In genomic region chr1:160758243-160758642, GRCm38 (mm10) we compare ENCODE assay signal across 9 mouse cellular contexts. TPM values are rescaled to one million over a fixed set of nuclear protein-coding genes. Genes with fewer than 3 reads are reported as not detected.
DNase-seq lines count a peak whose midpoint lies in the region; ATAC-seq and TF ChIP-seq lines count a peak whose summit lies in the region.
"Had no signal": no experiment of that assay in that cellular context is flagged by ENCODE, and none has a peak within 500 bp of the region (broad histone marks: within the 10 kb centered on the region; RNA-seq: fewer than 3 reads in every experiment).

No protein-coding gene starts in this region.

- H3K4me3 ChIP-seq in heart, adult 2 months = no peak overlapping the region
- no peak overlapping the region for H3K4me3 ChIP-seq in heart, embryonic 12.5 days
- no peak overlapping the region for H3K4me3 ChIP-seq in bone marrow macrophage, adult 2 months (ENCODE audit: insufficient read depth, low read length)
- no peak overlapping the region for H3K4me3 ChIP-seq in forebrain, embryonic 15.5 days
- H3K4me3 ChIP-seq: limb, embryonic 12.5 days had no signal

- ATAC-seq in heart, embryonic 12.5 days (ENCODE audit: insufficient number of reproducible peaks, low FRiP score) = no peak
- ATAC-seq in forebrain, embryonic 15.5 days (replicated peaks) = 0 out of 2 replicates have a peak, but pooled peaks have one; percentile 63

- 0 out of 2 replicates have a peak, but pooled peaks cover 3% of the 10 kb centered on the region for H3K79me2 ChIP-seq in heart, adult 2 months (replicated peaks; ENCODE audit: control insufficient read depth, insufficient read depth, low read length)

- TF ChIP-seq EP300 in heart, adult 2 months (IDR thresholded peaks at IDR 0.05; ENCODE audit: insufficient read depth, low read depth, low read length) = no peak

- 40% methylated on average over 3 of the region's 3 CpGs for whole genome bisulfite sequencing in heart, adult 2 months
- 34% methylated on average over 3 of the region's 3 CpGs for WGBS in heart, embryonic 12.5 days
- WGBS in forebrain, embryonic 15.5 days = 25% methylated on average over 3 of the region's 3 CpGs

- TF ChIP-seq POLR2A in heart, adult 2 months (IDR thresholded peaks at IDR 0.05; ENCODE audit: insufficient read depth, low read depth, low read length) = no peak
- TF ChIP-seq POLR2A in bone marrow macrophage, adult 2 months (IDR thresholded peaks at IDR 0.05; ENCODE audit: borderline replicate concordance, low read depth, low read length) = no peak

- peak; percentile 86 for TF ChIP-seq CTCF in heart, adult 2 months (IDR thresholded peaks at IDR 0.05)
- TF ChIP-seq CTCF in bone marrow macrophage, adult 2 months (IDR thresholded peaks at IDR 0.05; ENCODE audit: low read depth, low read length) = peak; percentile 68

- H3K4me1 ChIP-seq in heart, adult 2 months (ENCODE audit: control insufficient read depth, insufficient read depth, low read length) = no peaks in the 10 kb centered on the region
- no peaks in the 10 kb centered on the region for H3K4me1 ChIP-seq in heart, embryonic 12.5 days (replicated peaks)
- no peaks in the 10 kb centered on the region for H3K4me1 ChIP-seq in bone marrow macrophage, adult 2 months (ENCODE audit: control insufficient read depth, insufficient read depth, low read length)
- no peaks in the 10 kb centered on the region for H3K4me1 ChIP-seq in forebrain, embryonic 15.5 days
- H3K4me1 ChIP-seq: limb, embryonic 12.5 days had no signal

- no peak overlapping the region for H3K9ac ChIP-seq in heart, adult 2 months (ENCODE audit: low read depth, low read length)
- H3K9ac ChIP-seq in heart, embryonic 12.5 days = no peak overlapping the region
- H3K9ac ChIP-seq in forebrain, embryonic 15.5 days (replicated peaks) = no peak overlapping the region
- H3K9ac ChIP-seq: limb, embryonic 12.5 days had no signal

- H3K9me3 ChIP-seq in heart, embryonic 12.5 days (replicated peaks) = no peaks in the 10 kb centered on the region
- H3K9me3 ChIP-seq in forebrain, embryonic 15.5 days = no peaks in the 10 kb centered on the region
- H3K9me3 ChIP-seq: limb, embryonic 12.5 days had no signal

- H3K27ac ChIP-seq in heart, adult 2 months = no peak overlapping the region
- H3K27ac ChIP-seq in heart, embryonic 12.5 days (ENCODE audit: poor library complexity, severe bottlenecking) = no peak overlapping the region
- H3K27ac ChIP-seq in bone marrow macrophage, adult 2 months (ENCODE audit: insufficient read depth, low read depth, low read length) = no peak overlapping the region
- no peak overlapping the region for H3K27ac ChIP-seq in forebrain, embryonic 15.5 days (replicated peaks)
- H3K27ac ChIP-seq: limb, embryonic 12.5 days had no signal

- no peaks in the 10 kb centered on the region for H3K27me3 ChIP-seq in heart, adult 2 months (ENCODE audit: control insufficient read depth, insufficient read depth, low read length)
- no peaks in the 10 kb centered on the region for H3K27me3 ChIP-seq in heart, embryonic 12.5 days (replicated peaks)
- no peaks in the 10 kb centered on the region for H3K27me3 ChIP-seq in forebrain, embryonic 15.5 days
- H3K27me3 ChIP-seq: limb, embryonic 12.5 days had no signal

- intact Hi-C loops in heart, adult 2 months (cut with DNase I) = loop anchor here (5.0 to 10.0 kb wide), 2 partner anchors 34 to 437 kb away; partner anchors contain the start of gene Rabgap1l

- no peaks in the 10 kb centered on the region for H3K36me3 ChIP-seq in heart, adult 2 months (ENCODE audit: control insufficient read depth, insufficient read depth, low read length)
- H3K36me3 ChIP-seq in heart, embryonic 12.5 days = peaks cover 8% of the 10 kb centered on the region
- H3K36me3 ChIP-seq in forebrain, embryonic 15.5 days = no peaks in the 10 kb centered on the region
- H3K36me3 ChIP-seq: limb, embryonic 12.5 days had no signal

- DNase-seq in heart, adult 2 months = peak; percentile 39 to 64
- peak; percentile 66 for DNase-seq in CD4-positive helper T cell, adult 2 months (ENCODE audit: low read depth, low spot score)
- DNase-seq in kidney, postnatal 14 days = peak; percentile 63
- peak; percentile 48 to 72 for DNase-seq in lung, postnatal 4 days
- peak; percentile 57 to 71 for DNase-seq in spleen, postnatal 14 days (ENCODE audit: low spot score in 2 of 2)

- no peak overlapping the region for H3K4me2 ChIP-seq in heart, embryonic 12.5 days
- H3K4me2 ChIP-seq in forebrain, embryonic 15.5 days (replicated peaks) = no peak overlapping the region
- H3K4me2 ChIP-seq: limb, embryonic 12.5 days had no signal

RNA-seq across cellular contexts. Expression of gene Rabgap1l, which starts 34.8 kb away (rescaled TPM):
- total RNA-seq in heart, adult 2 months (2021) = 10 to 100 TPM; 67.6 to 68.4 TPM
- 19.0 and 51.5 TPM in 2 replicates for polyA plus RNA-seq in heart, adult 2 months (2012; rRNA removed)
- polyA plus RNA-seq in heart, embryonic 12.5 days (2016; fragmentation: Nextera tagmentation; extraction: Ambion mirVana) = 79.7 and 81.0 TPM in 2 replicates
- 25.4 and 29.9 TPM in 2 replicates for polyA plus RNA-seq in bone marrow macrophage, adult 2 months (2012; ENCODE audit: insufficient read depth, insufficient read length, missing spikeins)
- polyA plus RNA-seq in forebrain, embryonic 15.5 days (2015; fragmentation: Nextera tagmentation; extraction: Ambion mirVana) = 34.7 and 35.9 TPM in 2 replicates
